Mouse (Mus musculus) liver, embryonic 14.5 days (tissue): ENCODE measurements at regions not wholly inside any gene's neighbourhood (a gene's known extent, or its start where the extent isn't known, plus 50 kb on each side); places are given as distances from the start of the nearest gene placed in this dataset.

Experiments used
- CTCF ChIP-seq: IDR thresholded peaks from 2 replicates; pipeline ENCODE4 v1.5.1; 2016; ENCODE audit warnings: antibody characterized with exemption, low read depth, control low read depth
- EP300 ChIP-seq: IDR thresholded peaks from 2 replicates; pipeline ENCODE4 v1.6.1; 2016; ENCODE audit warnings: antibody characterized with exemption, low read depth

GRCm38 (mm10) chr17:83057832-83058231 lies 157.3 kb upstream of the Pkdcc start:
- no peak for TF ChIP-seq CTCF
- TF ChIP-seq EP300: no peak
